Mouse (Mus musculus) mouse embryonic stem cell (cell line): ENCODE results near the gene Soga1.

Experiments used
- in situ Hi-C, 2 experiments: fragments of 300-500 bp; cut with MboI; formaldehyde crosslinking; loops; 1 replicate in 1 of 2; 3 replicates in 1 of 2; pipeline ENCODE4 v1.14.3; 2019 to 2020; ENCODE audit warnings: low sequenced_read_pairs in 2 of 2, low pct_unique_long_range_greater_than_20kb in 1 of 2, mixed read lengths in 1 of 2; ENCODE audit not compliant: unreplicated experiment in 1 of 2

The Soga1 gene

GRCm38 (mm10) chr2:157068701-157069354 lies 10.2 kb downstream of the Soga1 start:
- in situ Hi-C loops = no loop called here

GRCm38 (mm10) chr2:157066731-157067430 lies 12.2 kb downstream of the Soga1 start:
- in situ Hi-C loops = no loop called here

GRCm38 (mm10) chr2:157065879-157066226 lies 13.2 kb downstream of the Soga1 start:
- in situ Hi-C loops = no loop called here

- in situ Hi-C loops = no loop called here
These were observed 13.8 kb downstream of the Soga1 start for GRCm38 (mm10) chr2:157064978-157065878.

- in situ Hi-C loops = no loop called here
These were observed 14.9 kb downstream of the Soga1 start for GRCm38 (mm10) chr2:157064136-157064535.

GRCm38 (mm10) chr2:157063241-157063700 lies 15.8 kb downstream of the Soga1 start:
- in situ Hi-C loops = no loop called here

- in situ Hi-C loops = no loop called here
These were observed 18.3 kb downstream of the Soga1 start for GRCm38 (mm10) chr2:157060557-157061305.

GRCm38 (mm10) chr2:157060037-157060436 lies 19.0 kb downstream of the Soga1 start:
- in situ Hi-C loops = no loop called here

- in situ Hi-C loops = no loop called here
These were observed 19.9 kb downstream of the Soga1 start for GRCm38 (mm10) chr2:157059166-157059565.

- in situ Hi-C loops = no loop called here
These were observed 20.6 kb downstream of the Soga1 start for GRCm38 (mm10) chr2:157058342-157058998.

- in situ Hi-C loops = no loop called here
These were observed 21.3 kb downstream of the Soga1 start for GRCm38 (mm10) chr2:157057758-157058157.

- in situ Hi-C loops = no loop called here
These were observed 21.9 kb downstream of the Soga1 start for GRCm38 (mm10) chr2:157057186-157057585.

- in situ Hi-C loops = no loop called here
These were observed 23.3 kb downstream of the Soga1 start for GRCm38 (mm10) chr2:157055721-157056120.

- in situ Hi-C loops = no loop called here
These were observed 24.2 kb downstream of the Soga1 start for GRCm38 (mm10) chr2:157054816-157055215.

- in situ Hi-C loops = no loop called here
These were observed 24.8 kb downstream of the Soga1 start for GRCm38 (mm10) chr2:157054297-157054696.

- in situ Hi-C loops = no loop called here
These were observed 25.3 kb downstream of the Soga1 start for GRCm38 (mm10) chr2:157053787-157054186.

- in situ Hi-C loops = no loop called here
These were observed 25.9 kb downstream of the Soga1 start for GRCm38 (mm10) chr2:157053124-157053523.

- in situ Hi-C loops = no loop called here
These were observed 26.6 kb downstream of the Soga1 start for GRCm38 (mm10) chr2:157052448-157052847.
